Mouse (Mus musculus): ENCODE data around the gene Ppp3ca.

DNA sequence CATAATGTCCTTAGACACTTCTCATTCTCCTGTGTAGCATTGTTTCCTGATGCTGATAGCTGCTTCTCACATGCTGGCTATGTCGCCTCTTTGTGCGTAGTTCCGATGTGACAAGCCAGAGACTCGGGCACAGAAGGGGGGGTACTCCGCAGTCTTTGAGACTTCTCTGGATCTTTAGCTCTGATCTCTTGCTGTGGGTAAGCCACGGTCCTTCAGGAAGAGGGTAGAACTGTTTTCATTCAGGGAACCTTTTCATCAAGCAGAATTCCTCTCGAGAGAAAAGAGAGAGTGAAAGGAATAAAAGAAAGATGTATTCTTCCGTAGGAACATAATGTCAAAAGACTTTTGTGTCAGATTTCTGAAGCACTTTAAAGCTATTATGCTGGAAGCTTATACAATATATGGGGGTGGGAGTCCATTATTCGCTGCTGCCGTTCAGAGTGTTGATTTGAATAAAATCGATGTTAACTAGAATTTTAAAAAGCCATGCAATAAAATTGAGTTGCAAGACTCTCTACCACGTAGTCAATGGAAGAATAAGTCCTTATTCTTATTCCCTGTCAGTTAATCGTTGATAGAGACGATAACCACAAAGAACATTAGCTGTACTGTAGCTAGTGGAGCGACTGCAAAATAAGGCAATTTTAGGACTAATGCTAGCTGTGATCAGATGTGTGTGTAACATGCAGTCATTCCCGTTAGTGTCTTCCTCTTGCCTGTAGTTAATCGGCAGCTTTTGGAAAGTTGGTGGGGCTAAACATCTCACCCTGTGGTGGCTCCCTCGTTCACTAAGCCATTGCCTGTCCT lies 223.9 kb downstream of the Ppp3ca start:
- TF ChIP-seq CTCF (IDR thresholded peaks at IDR 0.05; ENCODE audit: extremely low read depth, insufficient read depth, low read length) (no peak), POLR2A (IDR thresholded peaks at IDR 0.05; ENCODE audit: extremely low read depth, insufficient read depth, low read length) (no peak)
